Mouse (Mus musculus) right cerebral cortex, adult 2 months (tissue): ENCODE measurements around the gene Abcb11.

ENCODE experiments used
- DNase-seq, 2 experiments: peaks; one replicate each; pipeline ENCODE4 v3.0.0; 2021 to 2022; ENCODE audit warnings: low spot score in 2 of 2

Abcb11 gene

GRCm38 (mm10) chr2:69264069-69264618, 78.3 kb downstream of the Abcb11 start:
- no peak for DNase-seq

GRCm38 (mm10) chr2:69248221-69248755, 94.1 kb downstream of the Abcb11 start:
- DNase-seq = no peak

- no peak for DNase-seq
Observed at GRCm38 (mm10) chr2:69247081-69247480, 95.3 kb downstream of the Abcb11 start.

DNA sequence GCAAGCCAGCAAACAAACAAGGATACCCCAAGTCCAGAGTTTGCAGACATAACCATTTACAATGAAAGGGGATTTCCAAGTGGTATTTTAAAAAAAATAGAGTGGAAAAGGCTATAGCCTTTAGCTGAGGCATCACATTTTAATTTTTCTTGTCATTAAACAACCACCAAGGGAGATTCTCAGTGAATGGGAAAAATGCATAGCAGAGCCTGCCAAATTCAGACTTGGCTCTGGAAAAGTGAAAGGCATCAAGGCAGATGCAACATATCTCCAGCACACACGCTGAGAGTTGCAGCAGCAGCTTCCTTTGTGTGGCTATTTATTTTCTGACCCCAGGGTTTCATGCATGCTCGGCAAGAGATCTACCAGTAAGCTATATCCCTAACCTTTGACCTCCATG, 97.5 kb downstream of the Abcb11 start:
- no peak for DNase-seq

DNA sequence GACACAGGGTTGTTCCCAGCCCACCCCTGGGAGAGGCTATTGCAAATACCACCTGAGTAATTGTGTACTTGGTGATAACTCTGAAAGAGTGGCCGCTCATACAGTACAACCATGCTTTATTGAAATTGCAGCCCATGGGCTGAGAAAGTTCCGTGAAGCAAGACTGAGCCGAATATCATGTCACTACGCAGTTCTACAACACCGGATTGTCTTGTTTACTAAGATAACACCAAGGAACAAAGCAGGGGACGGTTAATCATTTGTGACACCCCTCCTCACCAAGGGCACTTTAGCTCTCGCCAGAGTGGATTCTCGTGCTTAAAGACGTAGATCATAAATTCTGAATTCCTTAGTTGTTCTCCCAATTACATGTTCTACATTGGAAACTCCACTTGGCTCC, 103.1 kb downstream of the Abcb11 start:
- no peak for DNase-seq

DNA sequence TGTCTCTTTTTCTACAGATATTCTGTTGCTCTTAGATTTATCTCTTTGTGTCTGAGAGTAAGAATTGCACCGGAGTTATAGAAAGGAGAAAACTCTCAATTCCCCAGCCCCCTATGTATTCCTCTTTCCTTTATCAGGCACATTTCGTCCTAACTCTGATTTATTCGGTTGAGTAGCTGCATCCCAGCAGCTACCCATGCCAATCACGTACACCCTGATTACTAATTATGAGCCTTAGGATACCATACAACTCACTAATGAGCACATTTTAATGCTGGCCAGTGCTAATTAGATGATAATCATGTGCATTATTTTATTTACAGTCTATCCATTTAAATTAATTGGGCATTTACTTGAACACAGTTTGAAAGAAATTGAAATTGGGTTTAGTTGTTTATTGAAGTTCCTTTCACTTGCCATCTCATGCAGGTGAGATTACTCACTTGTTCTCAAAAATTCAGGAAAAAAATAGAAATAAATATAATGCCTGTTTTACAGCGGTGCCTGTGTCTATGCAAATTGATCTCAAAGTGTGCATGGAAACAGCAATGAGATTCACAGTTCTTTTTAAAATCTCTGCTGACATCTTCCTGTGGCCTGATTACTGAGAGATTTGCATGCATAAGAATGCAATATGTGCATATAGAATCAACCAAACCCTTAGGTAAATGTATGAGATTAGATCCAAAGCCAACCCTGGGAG, 107.3 kb downstream of the Abcb11 start:
- DNase-seq = no peak

DNA sequence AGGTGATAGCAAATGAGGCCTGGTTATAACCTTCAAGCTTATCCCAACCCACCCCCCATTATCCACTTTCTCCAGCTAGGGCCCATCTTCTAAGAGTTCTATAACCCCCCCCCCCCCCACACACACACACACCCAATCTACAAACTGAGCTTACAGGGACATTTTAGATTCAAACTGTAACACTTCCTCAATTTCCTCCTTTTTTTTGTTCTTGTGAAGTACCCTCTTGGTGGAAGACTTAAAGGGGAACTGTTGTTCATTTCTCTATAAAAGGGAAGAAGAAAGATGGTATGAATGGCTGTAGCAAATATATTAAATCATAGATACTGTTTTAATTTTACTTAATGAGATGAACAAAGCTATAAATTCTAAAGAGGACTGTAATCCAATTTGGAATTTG, 110.3 kb downstream of the Abcb11 start:
- no peak for DNase-seq

DNA sequence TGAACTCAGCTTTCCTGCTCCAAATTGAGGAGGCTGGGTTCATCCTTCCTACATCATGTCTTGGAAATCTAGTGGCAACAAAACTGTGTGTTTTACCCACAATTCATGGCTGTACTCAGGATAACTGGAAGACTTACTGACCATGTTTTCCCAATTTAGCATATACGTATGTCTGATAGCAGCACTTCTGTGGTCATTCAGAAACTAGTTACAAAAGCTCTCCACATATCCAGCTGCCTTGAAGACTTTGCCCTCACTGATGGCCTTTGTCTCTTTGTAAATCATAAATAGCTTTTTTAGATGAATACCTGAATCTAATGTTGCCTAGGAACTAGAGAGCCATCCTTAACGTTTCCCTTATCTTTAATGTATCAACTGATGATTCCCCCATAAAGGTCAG, 112.3 kb downstream of the Abcb11 start:
- DNase-seq = no peak

- no peak for DNase-seq
Observed at GRCm38 (mm10) chr2:69228635-69229034, 113.8 kb downstream of the Abcb11 start.

GRCm38 (mm10) chr2:69226876-69227275, 115.5 kb downstream of the Abcb11 start:
- no peak for DNase-seq

DNA sequence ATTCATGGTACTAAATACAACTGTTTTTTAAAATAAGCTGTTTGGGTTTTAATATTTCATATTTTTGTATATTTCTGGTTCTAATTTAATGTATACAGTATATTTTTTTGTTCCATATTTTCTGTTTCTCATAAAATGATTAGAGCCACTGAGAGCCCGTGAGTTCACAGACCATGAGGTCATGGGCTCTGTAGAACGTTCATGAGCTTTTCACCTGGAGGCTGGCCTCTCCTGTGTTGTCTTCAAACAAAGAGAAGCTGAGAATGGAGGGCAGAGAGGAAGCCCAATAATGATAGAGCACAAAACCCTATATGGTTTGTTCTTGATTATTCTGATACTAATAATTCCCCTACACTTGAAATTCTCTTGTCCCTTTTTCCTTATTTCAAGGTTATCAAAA, 117.7 kb downstream of the Abcb11 start:
- no peak for DNase-seq

DNA sequence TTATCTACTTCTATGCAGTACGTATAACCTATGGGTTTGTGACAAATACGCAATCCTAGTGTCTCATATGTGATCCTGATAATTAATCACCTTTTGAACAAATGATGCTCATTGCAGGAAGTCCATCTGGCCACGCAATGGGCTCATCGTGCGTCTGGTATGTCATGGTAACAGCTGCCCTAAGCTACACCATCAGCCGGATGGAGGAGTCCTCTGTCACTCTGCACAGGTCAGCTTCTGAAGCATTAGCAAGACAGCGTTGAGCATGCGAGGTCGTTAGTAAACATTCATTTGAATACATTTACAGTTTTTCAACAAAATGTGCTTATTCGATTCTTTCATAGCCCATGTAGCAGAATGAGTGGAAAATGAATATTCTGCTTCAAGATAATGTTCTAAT, 119.6 kb downstream of the Abcb11 start:
- DNase-seq = no peak

DNA sequence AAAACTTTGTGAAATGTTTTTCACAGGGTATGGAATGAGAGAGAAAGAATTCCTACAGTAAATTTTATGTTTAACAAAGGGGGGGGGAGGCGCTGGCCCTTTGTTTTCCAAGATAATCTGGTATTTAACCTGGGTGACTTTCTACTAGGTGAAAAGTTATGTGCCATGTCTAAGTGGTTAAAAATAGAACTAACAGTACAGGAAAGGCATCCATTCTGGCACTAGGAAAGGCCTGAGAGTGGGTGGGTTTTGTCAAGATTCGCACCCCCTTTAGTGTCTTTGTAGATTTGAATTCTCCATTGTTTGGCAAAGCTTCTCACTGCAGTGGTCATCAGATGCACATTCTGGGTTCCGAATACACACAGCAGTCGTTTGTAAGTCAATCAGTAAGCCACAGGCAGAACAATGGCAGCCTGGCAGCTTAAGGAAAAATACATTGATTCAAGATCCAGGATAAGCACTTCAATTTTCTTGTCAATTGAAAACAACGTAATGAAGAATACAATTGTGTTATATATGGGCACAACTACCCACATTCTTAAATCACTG, 120.5 kb downstream of the Abcb11 start:
- no peak for DNase-seq

GRCm38 (mm10) chr2:69215242-69215641, 127.2 kb downstream of the Abcb11 start:
- no peak for DNase-seq

DNA sequence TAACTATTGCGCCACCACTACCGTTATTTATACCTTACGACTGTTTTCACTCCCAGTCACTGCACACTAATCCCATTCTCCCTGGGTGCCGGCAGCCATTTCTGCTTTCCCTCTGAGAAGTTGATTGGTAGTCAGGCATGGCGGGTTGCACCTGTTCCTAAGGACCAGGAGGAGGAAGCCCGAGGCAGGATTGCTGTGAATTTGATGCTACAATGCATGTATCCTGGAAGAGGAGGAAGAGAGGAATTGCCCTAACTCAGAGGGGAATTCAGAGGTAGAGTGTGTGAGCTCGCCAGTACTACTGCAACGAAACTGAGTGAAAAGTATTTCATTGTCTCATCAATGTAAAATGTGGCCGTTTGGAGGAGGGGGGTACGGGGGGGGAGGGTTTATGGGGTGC, 129.8 kb downstream of the Abcb11 start:
- DNase-seq = no peak

DNA sequence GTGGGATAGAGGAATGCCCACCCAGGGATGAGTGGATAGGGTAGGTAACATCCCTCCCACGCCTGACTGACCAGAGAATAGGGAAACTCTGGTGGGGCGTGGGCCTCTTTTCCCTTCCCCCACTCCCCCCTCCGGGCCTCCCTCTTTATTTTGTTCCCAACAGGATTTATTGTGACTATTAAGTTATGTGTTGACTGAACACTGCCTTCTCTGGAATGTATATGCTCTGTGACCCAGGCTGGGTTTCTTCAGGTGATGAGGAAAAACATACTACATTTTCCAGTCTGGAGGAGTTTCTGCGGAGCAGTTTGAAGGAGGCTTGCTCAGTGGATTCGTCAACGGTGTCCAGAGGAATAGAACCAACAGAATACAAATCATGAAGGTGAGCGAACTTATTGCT, 131.6 kb downstream of the Abcb11 start, which contains the start of gene G6pc2:
Gene G6pc2, plus strand, starts transcription at position 301 of the 400 bp plus-strand sequence.
- no peak for DNase-seq

DNA sequence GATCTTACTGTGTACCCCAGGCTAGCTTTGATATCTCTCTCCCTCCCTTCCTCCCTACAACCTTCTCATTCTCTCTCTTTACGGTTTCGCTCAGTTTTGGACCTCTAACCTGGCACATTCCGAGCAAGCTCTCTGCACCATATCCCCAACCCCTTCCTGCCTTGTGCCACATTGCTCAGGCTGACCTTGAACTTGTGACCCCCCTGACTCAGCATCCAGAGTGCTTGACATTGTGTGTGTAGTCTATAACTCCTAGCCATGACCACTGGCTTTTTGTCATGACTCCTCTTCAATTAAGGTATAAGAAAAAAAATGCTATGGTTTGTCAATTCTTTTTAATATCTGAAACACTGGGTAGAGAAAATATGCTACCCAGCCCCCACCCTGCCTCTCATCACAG, 132.7 kb downstream of the Abcb11 start:
- no peak for DNase-seq

- DNase-seq = no peak
Observed at GRCm38 (mm10) chr2:69206523-69206922, 135.9 kb downstream of the Abcb11 start.

GRCm38 (mm10) chr2:69205791-69206351, 136.5 kb downstream of the Abcb11 start, which contains the start of gene Spc25:
Gene Spc25 (minus strand): TSS chr2:69206194.
- peak; percentile 89 to 93 for DNase-seq

DNA sequence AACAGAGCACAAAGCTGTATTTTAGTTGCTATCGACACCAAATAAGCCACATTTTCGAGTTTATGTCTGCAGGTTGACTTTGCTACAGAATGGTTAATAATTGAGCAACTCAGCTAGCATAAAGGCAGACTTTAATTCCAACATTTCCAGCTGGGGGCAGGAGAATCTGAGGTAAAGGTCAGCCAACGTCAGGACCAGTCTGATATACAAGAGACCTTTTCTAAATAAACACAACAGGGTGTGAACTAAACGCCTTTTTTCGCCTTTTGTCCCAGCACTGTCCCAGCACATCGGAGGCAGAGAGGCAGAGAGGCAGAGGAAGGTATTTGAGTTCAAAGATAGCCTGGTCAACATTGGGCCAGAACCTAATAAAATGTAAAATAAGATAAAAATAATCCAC, 137.2 kb downstream of the Abcb11 start:
- DNase-seq = no peak

DNA sequence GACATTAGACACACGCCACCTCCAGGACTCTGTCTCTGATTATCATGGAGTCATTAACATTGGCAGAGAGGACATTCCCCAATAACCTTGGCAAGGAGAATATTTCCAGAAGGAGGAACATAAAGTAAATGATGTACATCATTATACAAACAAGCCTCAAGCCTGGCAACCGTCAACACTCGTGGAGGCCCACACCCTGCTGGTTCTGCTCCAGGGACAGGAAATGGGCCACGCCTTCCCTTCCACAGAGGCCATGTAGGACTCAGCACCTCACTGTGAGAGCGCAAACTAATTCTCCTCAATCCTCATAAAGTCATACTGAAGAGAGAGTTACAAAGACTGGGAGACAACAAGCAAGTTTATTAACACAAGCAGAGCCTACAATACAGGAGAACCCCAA, 148.9 kb downstream of the Abcb11 start:
- no peak for DNase-seq

GRCm38 (mm10) chr2:69191059-69191458, 151.4 kb downstream of the Abcb11 start:
- no peak for DNase-seq

GRCm38 (mm10) chr2:69189222-69189621, 153.2 kb downstream of the Abcb11 start:
- DNase-seq = no peak
